Mouse (Mus musculus) liver, embryonic 14 days (tissue): ENCODE data around the gene Actl6b. TPM values are rescaled to one million over a fixed set of nuclear protein-coding genes. Genes with fewer than 3 reads are reported as not detected.

Experiments used
- polyA plus RNA-seq: library from polyadenylated mRNA; depleted of rRNA; stranded (reverse); fragments of >200 nt; gene quantifications from 2 replicates; pipeline ENCODE4 v1.2.3, GENCODE M21; 2012; rRNA removed

The Actl6b gene
- 0.03 TPM in 1 of 2 replicates, not detected in the other for polyA plus RNA-seq

GRCm38 (mm10) chr5:137553411-137553837 lies at the start of gene Actl6b:
Gene Actl6b (plus strand): TSS chr5:137553517.

GRCm38 (mm10) chr5:137518436-137518835 lies 34.9 kb upstream of the Actl6b start, which contains the start of gene Gigyf1:
Gene Gigyf1 (plus strand): TSS chr5:137518548.

GRCm38 (mm10) chr5:137533117-137533827 lies 20.0 kb upstream of the Actl6b start, which contains the start of the genes Epo and Gnb2:
Gene Epo (minus strand): TSS chr5:137533242.
Gene Gnb2 (minus strand): TSS chr5:137533510.

GRCm38 (mm10) chr5:137569665-137570064 lies 16.3 kb downstream of the Actl6b start, which contains the start of gene Tfr2:
Gene Tfr2 (plus strand): TSS chr5:137569840.

GRCm38 (mm10) chr5:137600619-137601364 lies 47.5 kb downstream of the Actl6b start, which contains the start of gene Mospd3:
Gene Mospd3 (minus strand): TSS chr5:137601058.

GRCm38 (mm10) chr5:137613550-137613949 lies 60.2 kb downstream of the Actl6b start, which contains the start of gene Pcolce:
Gene Pcolce (minus strand): TSS chr5:137613784.

Other genes starting within 250 kb of the Actl6b start
- gene Srrt, start 245.8 kb upstream of the Actl6b start, polyA plus RNA-seq: 103 and 106 TPM in 2 replicates
- gene Trip6, start 239.1 kb upstream of the Actl6b start, polyA plus RNA-seq: 6.6 and 7.1 TPM in 2 replicates
- 2.0 and 2.3 TPM in 2 replicates for gene Slc12a9, start 219.9 kb upstream of the Actl6b start, polyA plus RNA-seq
- gene Ephb4, start 203.4 kb upstream of the Actl6b start, polyA plus RNA-seq: 7.3 and 7.7 TPM in 2 replicates
- 0.14 and 0.20 TPM in 2 replicates for gene Zan, start 76.5 kb upstream of the Actl6b start, polyA plus RNA-seq
- 20.0 and 23.2 TPM in 2 replicates for gene Pop7, start 51.0 kb upstream of the Actl6b start, polyA plus RNA-seq
- 5.6 and 5.7 TPM in 2 replicates for gene Gigyf1, start 35.0 kb upstream of the Actl6b start, polyA plus RNA-seq
- 0.26 and 0.44 TPM in 2 replicates for gene Epo, start 20.3 kb upstream of the Actl6b start, polyA plus RNA-seq
- 173 and 208 TPM in 2 replicates for gene Gnb2, start 20.0 kb upstream of the Actl6b start, polyA plus RNA-seq
- 35.1 and 42.1 TPM in 2 replicates for gene Tfr2, start 16.3 kb downstream of the Actl6b start, polyA plus RNA-seq
- gene Mospd3, start 47.5 kb downstream of the Actl6b start, polyA plus RNA-seq: 26.8 and 31.0 TPM in 2 replicates
- 10.6 and 11.9 TPM in 2 replicates for gene Pcolce, start 60.3 kb downstream of the Actl6b start, polyA plus RNA-seq
- 0.01 and 0.02 TPM in 2 replicates for gene Fbxo24, start 75.5 kb downstream of the Actl6b start, polyA plus RNA-seq
- gene Lrch4, start 75.6 kb downstream of the Actl6b start, polyA plus RNA-seq: 10.5 and 14.1 TPM in 2 replicates
- gene Gm20605, start 75.7 kb downstream of the Actl6b start, polyA plus RNA-seq: 5.4 and 5.8 TPM in 2 replicates
- gene Sap25, start 87.8 kb downstream of the Actl6b start, polyA plus RNA-seq: 12.0 and 14.2 TPM in 2 replicates
- gene Irs3, start 92.2 kb downstream of the Actl6b start, polyA plus RNA-seq: 0.01 TPM in 1 of 2 replicates, not detected in the other
- gene Agfg2, start 131.2 kb downstream of the Actl6b start, polyA plus RNA-seq: 18.0 and 21.6 TPM in 2 replicates
- gene Nyap1, start 188.1 kb downstream of the Actl6b start, polyA plus RNA-seq: 0.68 and 0.90 TPM in 2 replicates
- gene Tsc22d4, start 192.2 kb downstream of the Actl6b start, polyA plus RNA-seq: 17.5 and 22.9 TPM in 2 replicates
- 19.0 and 23.1 TPM in 2 replicates for gene Ppp1r35, start 225.3 kb downstream of the Actl6b start, polyA plus RNA-seq
- gene Mepce, start 234.1 kb downstream of the Actl6b start, polyA plus RNA-seq: 12.9 and 13.7 TPM in 2 replicates
- gene Zcwpw1, start 234.3 kb downstream of the Actl6b start, polyA plus RNA-seq: 3.0 and 3.4 TPM in 2 replicates